Mouse (Mus musculus): ENCODE measurements around the gene Myo18a. TPM values are rescaled to one million over a fixed set of nuclear protein-coding genes. Genes with fewer than 3 reads are reported as not detected.

Gene Myo18a
- polyA plus RNA-seq, 1 experiment from 2014 or later: 22.3 TPM

DNA sequence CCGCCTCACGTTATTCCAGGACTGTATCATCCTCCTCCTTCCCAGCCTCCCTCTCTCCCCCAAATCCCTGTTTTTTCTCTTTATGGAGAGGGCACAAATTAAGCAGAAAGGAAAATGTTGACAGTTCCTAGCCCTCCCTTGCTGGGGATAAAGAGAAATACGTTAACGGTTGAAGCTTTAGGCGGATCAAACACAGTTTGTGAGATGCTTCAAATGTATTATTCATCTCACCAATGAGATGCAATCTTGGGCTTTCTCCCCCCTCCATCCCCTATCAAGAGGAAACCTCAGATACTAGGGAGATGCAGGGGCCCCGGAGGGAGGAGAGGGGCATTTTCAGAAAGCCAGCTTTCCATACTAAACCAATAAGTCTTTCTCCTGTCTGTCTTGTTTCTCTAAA is 146.7 kb downstream of the Myo18a start:
- Histone ChIP-seq H3K4me2 (replicated peaks; ENCODE audit: low read depth, low read length) (no peak overlapping the region), H3K9ac (replicated peaks; ENCODE audit: low read depth, low read length) (no peak overlapping the region), H3K9me3 (ENCODE audit: control insufficient read depth, low read depth, low read length) (no peaks in the 10 kb centered on the region), H3K36me3 (ENCODE audit: control insufficient read depth, insufficient read depth, low read length) (no peaks in the 10 kb centered on the region), H3K27ac (ENCODE audit: low read length) (no peak overlapping the region), H3K4me3 (ENCODE audit: low read depth, low read length) (no peak overlapping the region), H3K4me1 (ENCODE audit: control insufficient read depth, insufficient read depth, low read length) (no peaks in the 10 kb centered on the region; the same call in 1 of the 2 replicates), H3K27me3 (ENCODE audit: control insufficient read depth, insufficient read depth, low read length) (0 out of 2 replicates have a peak, but pooled peaks cover 8% of the 10 kb centered on the region)
- no peak for ATAC-seq (ENCODE audit: insufficient number of reproducible peaks, insufficient read depth, low FRiP score, low read depth)
- WGBS: 20% methylated on average over 6 of the region's 6 CpGs

DNA sequence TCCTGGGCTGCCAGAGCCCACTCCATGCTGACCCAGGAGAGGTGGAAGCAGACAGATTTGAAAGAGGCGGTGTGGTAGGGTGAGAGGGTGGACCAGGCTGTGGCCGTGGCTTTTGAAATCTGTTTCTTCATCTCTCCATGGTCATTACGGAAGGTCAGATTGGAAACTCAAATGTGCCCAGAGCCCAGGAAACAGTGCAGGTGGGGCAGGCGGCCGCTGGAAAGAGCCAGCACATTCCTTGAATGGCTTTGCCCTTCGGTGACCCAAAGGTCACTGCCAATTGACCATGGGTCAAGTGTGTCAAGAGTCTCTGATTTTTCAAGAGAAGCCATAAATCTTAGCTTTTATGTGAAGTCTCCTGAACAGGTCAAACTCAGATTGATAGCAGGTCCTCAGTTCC is 150.5 kb downstream of the Myo18a start:
- H3K36me3 ChIP-seq (ENCODE audit: control insufficient read depth, insufficient read depth, low read length): no peaks in the 10 kb centered on the region
- 50% methylated on average over 6 of the region's 6 CpGs for WGBS
- H3K4me2 ChIP-seq (replicated peaks; ENCODE audit: low read depth, low read length): no peak overlapping the region
- H3K9ac ChIP-seq (replicated peaks; ENCODE audit: low read depth, low read length): no peak overlapping the region
- no peak overlapping the region for H3K4me3 ChIP-seq (ENCODE audit: low read depth, low read length)
- peaks cover 24% of the 10 kb centered on the region; the same call in 1 of the 2 replicates for H3K27me3 ChIP-seq (ENCODE audit: control insufficient read depth, insufficient read depth, low read length)
- no peak overlapping the region for H3K27ac ChIP-seq (ENCODE audit: low read length)
- H3K4me1 ChIP-seq (ENCODE audit: control insufficient read depth, insufficient read depth, low read length): no peaks in the 10 kb centered on the region; the same call in 1 of the 2 replicates
- no peaks in the 10 kb centered on the region for H3K9me3 ChIP-seq (ENCODE audit: control insufficient read depth, low read depth, low read length)
- no peak for ATAC-seq (ENCODE audit: insufficient number of reproducible peaks, insufficient read depth, low FRiP score, low read depth)

DNA sequence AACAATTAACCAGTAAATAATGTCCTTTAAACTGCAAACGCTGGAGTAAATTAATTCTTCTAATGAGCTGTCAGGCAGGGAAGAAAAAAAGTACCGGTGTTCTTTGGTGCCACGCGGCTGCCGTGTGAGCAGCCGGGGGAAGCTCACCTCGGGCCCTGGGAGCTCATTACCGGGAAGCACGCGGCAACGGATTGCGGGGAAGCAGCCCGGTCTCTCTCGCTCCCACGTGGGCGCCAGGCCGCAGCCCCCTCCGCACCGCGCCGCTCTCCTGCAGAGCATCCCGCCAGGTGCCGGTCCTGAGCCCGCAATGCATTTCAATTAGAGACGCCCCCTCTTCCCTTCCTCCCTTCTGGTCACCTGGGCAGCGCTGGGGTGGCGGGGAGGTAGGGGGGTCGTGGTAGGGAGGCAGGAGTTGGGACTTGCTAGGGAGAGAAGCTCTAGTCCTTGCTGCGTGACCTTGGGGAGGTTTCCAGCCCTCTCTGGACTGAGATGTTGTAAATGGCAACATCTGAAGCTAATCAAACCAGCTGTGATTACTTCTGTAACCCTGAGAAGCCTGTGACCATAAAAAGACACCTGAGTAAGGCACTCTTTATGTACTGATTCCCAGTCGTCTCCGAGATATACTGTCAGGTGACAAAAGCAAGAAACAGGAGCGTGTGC is 151.7 kb downstream of the Myo18a start:
- H3K4me1 ChIP-seq (ENCODE audit: control insufficient read depth, insufficient read depth, low read length): no peaks in the 10 kb centered on the region
- ATAC-seq (ENCODE audit: insufficient number of reproducible peaks, insufficient read depth, low FRiP score, low read depth): no peak
- H3K9ac ChIP-seq (replicated peaks; ENCODE audit: low read depth, low read length): no peak overlapping the region
- no peak overlapping the region for H3K27ac ChIP-seq (ENCODE audit: low read length)
- WGBS: 3% methylated on average over 32 of the region's 32 CpGs
- H3K4me3 ChIP-seq (ENCODE audit: low read depth, low read length): no peak overlapping the region
- H3K4me2 ChIP-seq (replicated peaks; ENCODE audit: low read depth, low read length): no peak overlapping the region
- peaks cover 24% of the 10 kb centered on the region; the same call in 1 of the 2 replicates for H3K27me3 ChIP-seq (ENCODE audit: control insufficient read depth, insufficient read depth, low read length)
- H3K9me3 ChIP-seq (ENCODE audit: control insufficient read depth, low read depth, low read length): no peaks in the 10 kb centered on the region
- no peaks in the 10 kb centered on the region for H3K36me3 ChIP-seq (ENCODE audit: control insufficient read depth, insufficient read depth, low read length)

Other genes starting within 250 kb of the Myo18a start
- 1.8 and 1.9 TPM in 2 replicates for gene Abhd15, start 248.1 kb upstream of the Myo18a start, polyA plus RNA-seq (2014; fragmentation: Nextera tagmentation; extraction: Ambion mirVana)
- 32.8 and 38.7 TPM in 2 replicates for gene Trp53i13, start 247.3 kb upstream of the Myo18a start, polyA plus RNA-seq (2014; fragmentation: Nextera tagmentation; extraction: Ambion mirVana)
- gene Gm10392, start 244.0 kb upstream of the Myo18a start, polyA plus RNA-seq (2014; fragmentation: Nextera tagmentation; extraction: Ambion mirVana): not detected in 2 replicates
- 23.2 and 24.1 TPM in 2 replicates for gene Taok1, start 155.4 kb upstream of the Myo18a start, polyA plus RNA-seq (2014; fragmentation: Nextera tagmentation; extraction: Ambion mirVana)
- 9.9 and 10.3 TPM in 2 replicates for gene Nufip2, start 77.1 kb upstream of the Myo18a start, polyA plus RNA-seq (2014; fragmentation: Nextera tagmentation; extraction: Ambion mirVana)
- gene Cryba1, start 38.0 kb upstream of the Myo18a start, polyA plus RNA-seq (2014; fragmentation: Nextera tagmentation; extraction: Ambion mirVana): not detected in 2 replicates
- 1.2 and 1.5 TPM in 2 replicates for gene Gm10277, start 24.5 kb downstream of the Myo18a start, polyA plus RNA-seq (2014; fragmentation: Nextera tagmentation; extraction: Ambion mirVana)
- gene Pipox, start 130.8 kb downstream of the Myo18a start, polyA plus RNA-seq (2014; fragmentation: Nextera tagmentation; extraction: Ambion mirVana): 13.4 and 14.2 TPM in 2 replicates
- gene Sez6, start 167.6 kb downstream of the Myo18a start, polyA plus RNA-seq (2014; fragmentation: Nextera tagmentation; extraction: Ambion mirVana): 2.1 and 3.0 TPM in 2 replicates
- gene Phf12, start 219.5 kb downstream of the Myo18a start, polyA plus RNA-seq (2014; fragmentation: Nextera tagmentation; extraction: Ambion mirVana): 16.9 and 22.5 TPM in 2 replicates

Measured in stomach, embryonic 14.5 days (tissue).